Mouse (Mus musculus): Measurements from ENCODE around the gene Scamp3.
"Not testable (repeated sequence)": the region's sequence is repeated elsewhere in the genome, so short reads cannot be mapped to it uniquely, and the experiment has no call there.

Gene Scamp3

DNA sequence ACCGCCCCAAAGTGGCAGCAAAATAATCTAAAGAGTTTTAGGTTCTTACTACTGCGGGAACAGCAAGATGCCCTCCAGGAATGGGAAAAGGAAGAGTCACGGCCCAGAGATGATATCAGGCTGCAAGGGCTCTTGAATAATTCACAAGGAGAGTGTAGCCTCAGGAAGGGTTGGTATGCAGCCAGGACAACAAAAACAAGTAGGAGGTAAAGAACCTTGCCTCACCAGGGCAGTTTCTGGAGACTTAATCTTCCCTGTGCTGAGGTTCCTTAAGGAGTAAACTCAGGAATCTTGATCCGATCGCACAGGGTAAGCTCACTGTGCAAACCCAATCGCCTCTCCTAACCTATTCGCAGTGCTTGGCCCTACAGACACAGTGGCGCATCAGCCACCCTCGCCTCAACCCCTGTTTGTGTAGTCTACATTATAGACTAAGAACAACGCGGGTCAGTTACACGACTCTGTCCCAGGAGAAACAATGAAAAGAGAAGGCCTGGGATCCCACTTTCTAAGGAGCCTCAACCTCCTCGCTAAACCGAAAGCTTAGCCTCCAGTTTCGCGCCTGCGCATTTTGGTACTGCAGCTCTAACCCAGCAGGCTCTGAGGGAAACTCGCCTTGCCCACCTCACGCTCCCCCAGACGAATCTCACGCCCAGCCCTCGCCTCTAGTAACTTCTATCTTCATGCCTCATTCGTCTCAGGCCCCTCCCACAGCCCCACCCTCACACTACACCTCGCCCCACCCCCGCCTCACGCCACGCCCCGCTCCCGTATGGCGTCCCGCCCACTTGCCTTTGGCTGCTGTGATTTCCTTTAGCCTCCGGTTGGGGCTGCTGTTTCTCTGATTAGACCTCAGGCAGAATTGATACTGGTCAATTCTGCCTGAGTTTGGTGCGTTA is 19.0 kb downstream of the Scamp3 start:
- DNase-seq (ENCODE audit: low spot score): peak; percentile 88

DNA sequence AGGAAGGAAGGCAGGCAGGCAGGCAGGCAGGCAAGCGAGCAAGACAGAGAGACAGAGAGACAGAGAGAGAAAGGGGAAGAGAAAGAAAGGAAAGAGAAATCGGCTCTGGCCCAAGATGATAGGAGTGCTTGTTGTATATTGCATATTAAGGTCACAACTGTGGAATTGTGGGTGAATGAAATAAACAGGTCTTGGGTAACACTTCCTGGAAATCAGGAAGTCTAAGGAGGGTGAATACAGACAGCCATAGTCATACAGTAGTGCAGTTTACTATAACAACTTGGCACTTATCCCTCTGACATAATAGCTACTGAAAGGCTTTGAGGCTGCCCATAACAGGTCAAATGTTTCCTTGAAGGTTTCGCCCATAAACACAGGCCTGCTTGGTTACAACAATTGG is 22.6 kb downstream of the Scamp3 start:
- no peak for DNase-seq (ENCODE audit: low spot score)

DNA sequence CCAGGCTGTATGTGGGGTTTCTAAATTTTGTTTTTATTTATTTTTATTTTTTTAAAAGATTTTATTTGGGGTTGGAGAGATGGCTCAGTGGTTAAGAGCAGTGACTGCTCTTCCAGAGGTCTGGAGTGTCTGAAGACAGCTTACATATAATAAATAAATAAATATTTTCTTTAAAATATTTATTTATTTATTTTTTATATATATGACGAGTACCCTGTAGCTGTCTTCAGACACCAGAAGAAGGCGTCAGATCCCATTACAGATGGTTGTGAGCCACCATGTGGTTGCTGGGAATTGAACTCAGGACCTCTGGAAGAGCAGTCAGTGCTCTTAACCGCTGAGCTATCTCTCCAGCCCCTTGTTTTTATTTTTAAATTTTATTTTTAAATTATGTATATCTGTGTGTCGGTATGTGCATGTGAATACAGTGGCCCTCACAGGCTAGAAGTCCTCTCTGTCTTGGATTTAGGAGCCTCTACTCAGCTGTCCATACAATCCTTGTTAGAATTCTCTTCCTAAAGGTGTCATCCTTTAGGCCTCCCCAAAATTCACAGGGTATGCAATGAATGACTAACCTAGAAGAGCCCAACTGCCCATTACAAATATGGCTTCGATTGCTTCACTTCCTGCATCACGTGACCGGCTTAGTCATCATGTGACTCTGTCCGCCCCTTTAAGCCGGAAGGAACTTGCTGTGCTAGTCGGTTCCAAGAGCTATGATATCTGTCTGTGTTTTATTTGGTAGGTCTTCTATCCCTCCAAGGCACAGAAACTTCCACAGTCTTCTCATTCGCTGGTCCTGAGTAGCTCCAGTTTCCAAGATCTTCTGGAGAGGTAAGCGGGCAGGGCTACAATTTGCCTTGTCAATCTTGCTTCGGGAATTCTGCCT is 25.2 kb downstream of the Scamp3 start, which contains the start of gene Gba:
TSS of gene Gba (plus strand) at position 676 of the 889 bp plus-strand sequence.
- peak; percentile 94 for DNase-seq (ENCODE audit: low spot score)

DNA sequence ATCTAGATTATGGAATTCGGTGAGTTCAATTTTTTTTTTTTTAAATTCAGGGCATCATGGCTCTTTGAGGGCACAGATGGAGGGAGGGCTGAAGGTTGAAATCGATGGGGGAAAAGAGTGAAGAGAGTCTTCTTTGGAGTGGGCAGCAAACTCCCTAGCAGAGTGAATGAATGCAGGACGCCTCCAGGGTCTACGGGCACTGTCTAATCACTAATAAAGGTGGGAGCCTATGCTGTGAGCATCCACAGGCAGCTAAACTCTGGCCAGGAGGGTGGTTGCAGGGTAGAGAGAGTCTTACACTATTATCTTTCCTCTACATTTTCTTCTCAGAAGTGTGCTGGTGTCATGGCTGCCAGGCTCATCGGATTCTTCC is 25.9 kb downstream of the Scamp3 start:
- DNase-seq (ENCODE audit: low spot score): no peak

DNA sequence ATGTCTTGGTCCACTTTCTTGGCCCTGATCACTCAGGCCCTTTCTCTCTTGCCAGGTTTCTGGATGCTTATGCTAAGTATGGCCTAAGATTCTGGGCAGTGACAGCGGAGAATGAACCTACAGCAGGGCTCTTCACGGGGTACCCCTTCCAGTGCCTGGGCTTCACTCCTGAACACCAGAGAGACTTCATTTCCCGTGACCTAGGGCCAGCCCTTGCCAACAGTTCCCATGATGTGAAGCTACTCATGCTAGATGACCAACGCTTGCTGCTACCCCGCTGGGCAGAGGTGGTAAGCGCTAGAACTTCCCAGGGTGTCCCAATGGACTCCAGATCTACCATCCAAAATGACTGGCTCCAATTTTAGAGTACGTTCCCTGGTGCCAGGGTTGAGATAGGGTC is 28.8 kb downstream of the Scamp3 start:
- no peak for DNase-seq (ENCODE audit: low spot score)

DNA sequence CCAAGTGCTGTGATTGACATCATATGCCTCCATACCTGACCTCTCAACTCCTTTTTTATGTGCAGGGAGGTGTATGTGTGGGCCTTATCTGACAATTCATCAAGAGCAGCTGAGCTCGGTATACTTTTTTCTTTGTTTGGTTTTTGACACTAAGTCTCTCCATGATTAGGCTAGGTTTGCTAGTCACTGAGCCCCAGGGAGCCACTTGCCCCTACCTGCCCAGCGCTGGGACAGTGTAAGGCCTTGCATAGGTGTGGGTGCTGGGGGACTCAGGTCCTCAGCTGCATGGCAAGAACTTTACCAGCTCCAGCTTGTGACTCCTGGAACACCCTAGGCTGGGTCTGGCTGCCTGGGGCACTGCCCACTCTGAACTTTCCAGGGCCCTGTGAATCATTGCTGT is 29.4 kb downstream of the Scamp3 start:
- DNase-seq (ENCODE audit: low spot score): no peak

DNA sequence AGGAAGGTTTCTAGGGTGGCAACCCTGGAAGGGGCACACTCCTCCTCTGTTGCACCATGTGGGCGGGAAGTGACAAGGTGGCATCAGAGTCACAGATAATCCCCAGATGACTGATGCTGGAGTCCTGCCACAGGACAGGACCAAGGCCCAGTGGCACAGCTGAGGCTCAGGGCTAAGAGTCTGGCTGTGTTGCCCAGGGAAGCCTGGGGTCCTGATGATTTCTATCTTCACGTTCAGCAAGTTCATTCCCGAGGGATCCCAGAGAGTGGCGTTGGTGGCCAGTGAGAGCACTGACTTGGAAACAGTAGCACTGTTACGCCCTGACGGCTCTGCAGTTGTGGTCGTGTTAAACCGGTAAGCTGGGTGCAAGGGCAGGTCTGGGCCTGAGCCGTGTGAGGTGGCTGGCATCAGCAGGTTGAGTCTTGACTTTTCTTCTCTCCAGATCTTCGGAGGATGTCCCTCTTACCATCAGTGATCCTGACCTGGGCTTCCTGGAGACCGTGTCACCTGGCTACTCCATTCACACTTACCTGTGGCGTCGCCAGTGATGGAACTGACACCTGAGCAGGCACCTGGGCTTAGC is 30.9 kb downstream of the Scamp3 start:
- no peak for DNase-seq (ENCODE audit: low spot score)

DNA sequence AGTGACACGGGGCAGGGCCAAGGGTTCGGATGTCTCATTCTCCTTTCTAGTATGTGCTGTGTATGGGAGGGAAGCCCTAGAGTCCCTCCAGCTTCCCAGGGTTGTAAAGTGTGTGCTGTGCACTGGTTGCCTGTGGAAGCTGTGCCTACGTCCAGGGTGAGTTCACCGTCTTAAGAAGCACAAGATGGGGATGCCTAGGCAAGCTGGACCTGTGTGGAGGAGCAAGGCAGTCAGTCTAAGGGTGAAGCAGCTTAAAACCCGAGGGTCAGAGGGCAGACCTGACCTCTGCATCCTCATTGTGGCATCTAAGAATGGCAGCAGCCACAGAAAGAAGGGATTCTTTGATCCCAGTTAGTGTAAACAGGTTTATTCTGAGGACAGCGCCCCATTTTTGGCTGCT is 31.5 kb downstream of the Scamp3 start:
- no peak for DNase-seq (ENCODE audit: low spot score)

DNA sequence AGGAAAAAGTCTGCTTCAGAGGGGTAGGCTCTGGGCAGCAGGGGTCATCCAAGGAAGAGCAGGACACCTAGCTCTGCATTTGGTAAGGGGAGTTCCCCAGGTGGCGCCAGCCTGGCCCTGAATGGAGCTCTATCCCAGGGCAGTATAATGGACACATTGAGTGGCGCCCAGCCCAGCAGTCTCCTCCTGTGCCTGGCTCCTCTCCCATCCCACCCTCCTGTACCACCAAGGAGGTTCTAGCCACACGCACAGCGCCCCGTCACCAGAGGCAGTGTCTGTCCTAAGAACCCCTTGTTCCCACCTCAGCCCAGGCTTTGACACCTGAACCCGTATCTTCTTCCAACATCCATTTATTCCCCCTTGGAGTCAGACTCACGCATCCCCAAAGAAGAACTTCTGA is 32.5 kb downstream of the Scamp3 start:
- DNase-seq (ENCODE audit: low spot score): no peak

DNA sequence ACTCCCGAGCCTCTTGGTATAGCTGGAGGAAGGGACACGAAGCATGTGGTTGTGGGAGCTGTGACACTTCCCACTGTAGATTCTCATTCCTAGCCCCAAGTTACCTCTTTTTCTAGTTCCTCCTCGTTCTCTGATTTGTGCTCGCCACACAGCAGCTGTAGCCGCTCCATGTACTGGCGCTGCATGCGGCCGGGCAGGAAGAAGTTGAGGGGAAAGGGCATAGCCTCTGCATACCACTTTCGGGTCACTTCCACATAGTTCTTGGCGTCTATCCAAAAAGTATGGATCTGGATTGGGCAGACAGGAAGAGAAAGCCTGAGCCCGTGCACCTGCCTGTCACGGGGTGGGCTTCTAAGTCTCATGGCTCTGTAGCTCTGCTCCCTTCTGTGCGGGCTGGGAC is 32.9 kb downstream of the Scamp3 start:
- no peak for DNase-seq (ENCODE audit: low spot score)

DNA sequence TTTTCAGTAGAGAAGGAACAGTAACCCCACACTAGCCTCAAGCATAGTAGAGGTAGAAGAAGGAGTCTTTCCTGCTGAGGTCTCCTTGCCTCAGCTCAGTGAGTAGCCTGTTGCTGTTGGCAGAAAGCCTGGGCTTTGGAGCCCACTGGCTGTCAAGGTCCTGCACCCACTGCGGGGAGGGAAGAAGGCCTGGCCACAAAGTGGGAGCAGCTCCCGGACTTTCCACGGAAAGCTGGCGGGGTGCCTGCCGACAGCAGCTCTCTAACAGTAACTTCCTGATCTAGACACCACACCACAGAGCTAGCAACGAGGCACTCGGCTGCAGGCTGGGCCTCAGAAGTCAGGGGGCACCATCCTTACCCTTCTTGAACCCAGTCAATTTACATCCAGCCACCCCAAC is 33.5 kb downstream of the Scamp3 start:
- no peak for DNase-seq (ENCODE audit: low spot score)

DNA sequence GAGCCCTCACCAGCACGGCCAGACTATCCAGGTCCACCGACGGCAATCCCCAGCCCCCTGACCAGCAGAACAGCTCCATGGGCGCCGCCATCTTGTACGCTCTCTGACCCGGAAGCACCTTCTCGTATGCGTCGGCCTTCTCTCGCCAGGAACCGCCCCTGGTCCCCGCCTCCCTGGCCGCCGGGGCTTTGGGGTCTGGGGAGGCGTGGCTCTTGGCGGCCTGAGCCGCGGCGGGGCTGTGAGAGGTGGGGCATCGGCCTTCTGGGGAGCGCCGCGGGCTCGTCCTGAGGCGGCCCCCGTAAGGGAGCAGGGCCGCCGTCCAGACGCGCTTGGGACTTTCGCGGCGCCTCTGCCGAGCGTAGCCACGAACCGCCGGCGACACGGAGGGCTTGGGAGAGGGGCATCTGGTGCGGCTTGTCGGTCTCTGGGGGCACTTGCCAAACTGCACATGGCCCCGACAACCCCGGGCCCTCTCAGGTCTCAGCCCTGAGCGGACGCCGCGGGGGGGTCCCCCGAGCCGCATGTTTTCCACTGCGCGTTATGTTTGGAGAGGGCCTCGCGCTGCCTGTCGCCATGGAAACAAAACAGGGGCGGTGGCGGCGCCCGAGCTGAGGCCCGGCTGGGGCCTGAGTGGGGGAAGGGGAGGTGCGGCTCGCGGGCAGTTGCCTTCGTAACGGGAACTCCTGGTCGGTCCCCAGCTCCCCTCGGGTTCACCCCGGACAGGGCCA is 36.7 kb downstream of the Scamp3 start:
- DNase-seq (ENCODE audit: low spot score): peak; percentile 85

DNA sequence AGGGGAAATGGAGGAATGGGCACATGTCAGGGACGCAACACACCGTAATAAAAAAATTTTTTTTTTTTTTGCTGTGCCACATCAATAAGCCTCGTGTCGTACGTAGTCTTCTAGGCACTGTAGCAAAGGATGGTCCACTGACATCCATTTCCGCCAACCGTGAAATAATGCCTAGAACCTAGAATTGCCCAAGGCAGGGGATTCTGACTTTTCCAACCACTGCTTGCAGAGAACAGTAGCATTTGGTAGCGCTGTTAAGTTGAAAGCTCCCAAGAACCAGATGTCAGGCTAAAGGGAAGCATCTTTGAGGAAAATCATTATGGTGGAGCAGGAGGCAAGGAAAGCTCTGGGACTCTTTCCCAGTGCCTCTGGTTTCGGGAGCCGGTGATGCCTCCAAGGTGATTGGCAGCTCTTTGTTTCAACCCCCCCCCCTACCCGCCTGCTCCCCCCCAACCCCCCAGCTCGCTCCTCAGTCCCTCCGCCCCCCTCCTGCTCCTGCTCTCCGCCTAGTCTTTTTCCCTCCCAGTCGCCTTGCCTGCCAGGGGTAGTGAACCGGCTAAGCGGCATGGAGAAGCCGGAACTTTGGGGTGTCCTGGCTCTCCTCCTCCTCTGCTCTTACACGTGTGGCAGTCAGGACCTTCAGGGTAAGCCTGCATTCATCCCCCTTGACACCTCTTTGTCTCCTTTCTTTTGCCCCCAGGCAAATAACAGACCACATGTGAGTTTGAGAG is 37.6 kb downstream of the Scamp3 start, which contains the start of gene Thbs3:
TSS of gene Thbs3 (plus strand) at position 500 of the 731 bp plus-strand sequence.
- no peak for DNase-seq (ENCODE audit: low spot score)

DNA sequence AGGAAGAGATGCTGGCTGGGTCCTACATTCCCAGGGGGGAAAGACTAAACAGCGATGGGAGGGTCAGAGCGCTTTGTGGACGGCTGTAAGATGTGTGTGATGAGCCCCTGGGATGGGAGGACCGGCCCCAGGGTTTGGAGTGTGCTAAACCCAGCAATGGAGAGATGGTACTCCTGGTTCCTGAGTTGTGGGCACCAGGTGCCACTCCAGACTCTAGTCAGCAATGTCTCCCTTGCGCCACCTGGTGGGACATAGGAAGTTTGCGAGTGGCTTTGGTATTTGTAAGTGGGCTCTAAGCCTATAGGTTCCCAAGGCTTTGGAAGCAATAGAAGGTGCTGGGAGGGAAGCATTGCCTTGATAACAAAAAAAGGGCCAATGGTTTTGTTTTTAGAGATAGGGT is 38.6 kb downstream of the Scamp3 start:
- peak; percentile 88 for DNase-seq (ENCODE audit: low spot score)

DNA sequence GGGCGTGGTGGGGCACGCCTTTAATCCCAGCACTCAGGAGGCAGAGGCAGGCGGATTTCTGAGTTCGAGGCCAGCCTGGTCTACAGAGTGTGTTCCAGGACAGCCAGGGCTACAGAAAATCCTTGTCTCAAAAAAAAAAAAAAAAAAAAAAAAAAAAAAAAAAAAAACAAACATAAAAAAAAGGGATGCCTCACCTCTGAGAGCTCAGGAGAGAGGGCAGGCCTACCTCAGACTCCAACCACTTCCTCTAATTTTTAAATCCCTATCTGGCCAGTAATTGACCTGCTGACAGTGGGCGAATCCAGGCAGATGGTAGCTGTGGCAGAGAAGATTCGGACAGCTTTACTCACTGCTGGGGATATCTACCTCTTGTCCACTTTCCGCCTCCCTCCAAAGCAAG is 39.1 kb downstream of the Scamp3 start:
- DNase-seq (ENCODE audit: low spot score): not testable (repeated sequence)

DNA sequence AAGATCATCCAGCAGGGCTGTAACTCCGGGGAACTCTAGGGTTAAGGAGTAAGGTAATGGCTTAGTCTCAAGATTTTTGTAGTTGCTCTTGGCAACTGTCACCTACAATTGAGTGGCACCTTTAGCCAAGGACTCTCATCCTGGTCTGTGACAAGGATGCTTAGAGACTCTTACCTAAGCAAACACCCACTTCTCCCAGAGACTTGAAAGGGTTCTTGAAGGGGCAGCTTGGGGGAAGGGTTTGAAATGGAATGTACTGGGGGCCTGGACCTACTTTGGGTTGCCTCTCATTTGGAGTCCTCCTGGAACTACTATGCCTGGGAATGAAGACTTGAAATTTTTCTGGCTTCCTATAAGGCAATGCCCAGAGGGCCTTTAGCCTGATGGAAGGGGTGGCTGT is 41.0 kb downstream of the Scamp3 start:
- DNase-seq (ENCODE audit: low spot score): no peak

DNA sequence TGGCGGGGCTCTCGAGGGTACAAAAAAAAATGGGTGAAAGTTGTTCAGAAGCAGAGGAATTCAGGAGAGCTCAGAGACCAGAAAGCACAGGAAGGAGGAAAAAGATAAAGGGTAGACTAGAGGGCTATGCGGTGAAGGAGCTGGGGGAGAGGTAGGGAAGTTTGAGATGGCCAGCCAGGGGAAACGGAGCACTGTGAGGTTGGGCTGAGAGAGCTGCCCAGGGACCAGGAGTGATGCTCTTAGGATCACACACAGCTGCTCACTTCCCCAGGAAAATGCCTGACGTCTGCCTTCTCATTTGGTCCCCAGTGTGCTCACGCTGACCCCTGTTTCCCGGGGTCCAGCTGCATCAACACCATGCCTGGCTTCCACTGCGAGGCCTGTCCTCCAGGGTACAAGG is 42.3 kb downstream of the Scamp3 start:
- no peak for DNase-seq (ENCODE audit: low spot score)

DNA sequence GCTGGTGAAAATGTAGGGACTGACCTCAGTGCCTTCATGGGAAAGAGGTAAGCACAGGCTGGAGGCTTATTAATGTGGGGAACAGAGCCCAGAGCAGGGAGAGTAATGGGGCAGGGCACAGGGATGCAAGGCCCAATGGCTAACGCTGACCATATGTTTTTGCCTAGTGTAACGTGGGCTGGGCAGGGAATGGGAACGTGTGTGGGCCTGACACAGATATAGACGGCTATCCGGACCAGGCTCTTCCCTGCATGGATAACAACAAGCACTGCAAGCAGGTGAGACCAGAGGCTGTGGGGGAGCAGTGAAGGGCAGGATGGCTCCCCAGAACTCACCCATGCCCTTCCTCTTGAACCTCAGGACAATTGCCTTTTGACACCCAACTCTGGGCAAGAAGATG is 43.9 kb downstream of the Scamp3 start:
- no peak for DNase-seq (ENCODE audit: low spot score)

DNA sequence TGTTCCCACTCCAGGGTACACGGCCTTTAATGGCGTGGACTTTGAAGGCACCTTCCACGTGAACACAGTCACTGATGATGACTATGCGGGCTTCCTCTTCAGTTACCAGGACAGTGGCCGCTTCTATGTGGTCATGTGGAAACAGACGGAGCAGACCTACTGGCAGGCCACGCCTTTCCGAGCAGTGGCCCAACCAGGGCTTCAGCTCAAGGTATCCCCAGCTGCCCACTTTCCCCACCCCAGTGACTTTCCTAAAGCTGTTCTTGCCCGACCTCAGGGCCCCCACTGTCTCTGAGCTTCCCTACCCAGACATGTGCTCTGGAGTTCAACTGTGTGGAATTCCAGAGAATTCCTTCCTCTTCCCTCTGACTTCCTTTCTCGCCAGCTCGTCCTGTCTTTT is 47.5 kb downstream of the Scamp3 start:
- no peak for DNase-seq (ENCODE audit: low spot score)

DNA sequence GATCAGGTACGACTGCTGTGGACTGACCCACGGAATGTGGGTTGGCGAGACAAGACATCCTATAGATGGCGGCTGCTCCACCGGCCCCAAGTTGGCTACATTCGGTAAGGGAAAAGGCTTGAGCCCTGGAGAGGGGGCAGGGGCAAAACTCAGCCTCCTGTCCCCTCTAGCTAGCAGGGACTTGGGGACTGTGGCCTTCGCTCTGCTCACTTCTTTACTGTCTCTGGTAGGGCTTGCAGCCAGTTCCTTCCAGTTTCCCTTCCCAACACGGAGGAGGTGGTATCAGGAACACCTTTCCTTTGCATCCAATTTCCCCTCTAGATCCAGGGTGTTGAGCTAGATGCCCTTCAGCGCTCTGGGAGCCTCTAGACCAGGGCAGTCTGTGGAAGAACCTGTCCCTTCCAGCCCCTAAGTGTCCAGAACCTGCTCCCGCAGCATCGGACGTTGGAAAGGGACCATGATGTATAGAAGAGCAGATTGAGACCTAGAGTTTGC is 48.1 kb downstream of the Scamp3 start:
- DNase-seq (ENCODE audit: low spot score): no peak

DNA sequence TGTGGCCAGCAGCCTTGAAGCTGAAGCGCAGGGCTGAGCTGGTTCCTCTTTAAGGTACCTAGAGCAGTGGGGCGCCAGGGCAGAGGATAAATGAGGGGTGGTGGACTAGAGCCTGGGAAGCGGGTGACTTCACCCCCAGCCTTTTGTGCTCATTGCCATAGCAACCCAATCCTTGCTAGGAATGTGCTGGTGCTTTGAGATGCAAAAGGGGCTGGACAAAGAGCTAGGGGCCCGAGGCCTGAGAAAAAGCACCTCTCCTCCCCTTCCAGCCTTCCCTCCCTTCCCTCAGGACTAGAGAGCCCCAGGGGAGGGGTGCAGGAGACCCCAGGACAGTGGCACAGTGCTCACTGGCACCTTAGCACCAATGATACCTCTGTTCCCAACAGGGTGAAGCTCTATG is 48.6 kb downstream of the Scamp3 start:
- no peak for DNase-seq (ENCODE audit: low spot score)

Measured in c-Kit-positive CD71-positive TER-119-positive erythroid progenitor cells, embryonic 14.5 days (primary cell).